In genomic region chr7:123826406-123826805, GRCm38 (mm10) we compare ENCODE assay signal across 11 mouse cellular contexts.
"Had no signal": no experiment of that assay in that cellular context is flagged by ENCODE, and none has a peak within 500 bp of the region (broad histone marks: within the 10 kb centered on the region; RNA-seq: fewer than 3 reads in every experiment).

No protein-coding gene starts in this region.

- DNase-seq: gastrocnemius, postnatal 14 days; gastrocnemius, postnatal 36 days; heart, adult 18-20 months; heart, postnatal 10 days; kidney, adult 11 months; kidney, adult 2 months; kidney, adult 9 months; kidney, postnatal 14 days; kidney, postnatal 36 days; layer of hippocampus, adult 9-11 months; layer of hippocampus, postnatal 36 days had no signal
